Mouse (Mus musculus) gastrocnemius, adult 8-10 months (tissue): Measurements from ENCODE around the gene Kirrel3. TPM values are rescaled to one million over a fixed set of nuclear protein-coding genes. Genes with fewer than 3 reads are reported as not detected.

Experiments used
- DNase-seq, 2 experiments: peaks; one replicate each; pipeline ENCODE4 v3.0.0; 2022; ENCODE audit warnings: low spot score in 2 of 2
- total RNA-seq, 4 experiments: library from RNA; stranded (reverse); gene quantifications; 2 replicates each; pipeline ENCODE4 v1.2.4; 2022

Gene Kirrel3
- under 1 TPM; 0.39 to 0.74 (median 0.52) TPM for total RNA-seq

DNA sequence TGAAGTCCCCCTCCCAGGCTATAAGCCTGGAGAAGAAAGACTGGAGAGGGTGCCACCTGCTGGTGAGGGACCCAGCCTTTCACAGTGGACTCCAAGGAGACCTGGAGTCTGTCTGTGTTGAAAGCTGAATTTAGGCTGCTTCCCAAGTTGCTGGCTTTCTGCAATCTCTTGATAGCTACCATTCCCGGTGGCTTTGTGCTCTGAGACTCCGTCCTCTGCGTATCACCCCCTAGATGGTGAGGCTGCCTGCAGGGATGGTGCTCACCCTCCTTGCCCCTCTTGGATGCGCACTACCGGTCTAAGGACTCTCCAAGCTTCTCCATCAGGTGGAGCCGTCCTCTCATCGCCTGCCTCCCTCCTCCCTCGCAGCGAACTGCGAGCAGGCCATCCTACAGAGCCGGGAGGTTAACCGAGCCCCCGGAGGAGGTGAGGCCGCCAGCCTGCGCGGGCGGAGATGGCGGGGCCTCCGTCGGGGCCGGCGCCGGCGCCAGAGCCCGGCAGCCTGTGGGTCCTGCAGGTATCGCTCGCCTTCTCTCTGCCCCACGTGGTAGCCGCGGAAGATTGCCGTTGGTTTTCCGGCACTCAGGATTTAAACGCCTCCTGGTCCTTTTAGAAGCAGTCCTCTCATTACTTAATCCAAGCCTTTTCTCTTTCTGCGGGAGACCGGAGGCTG is at the start of gene Kirrel3:
Gene Kirrel3, plus strand, starts transcription at position 136 of the 673 bp plus-strand sequence.
- DNase-seq = no peak

DNA sequence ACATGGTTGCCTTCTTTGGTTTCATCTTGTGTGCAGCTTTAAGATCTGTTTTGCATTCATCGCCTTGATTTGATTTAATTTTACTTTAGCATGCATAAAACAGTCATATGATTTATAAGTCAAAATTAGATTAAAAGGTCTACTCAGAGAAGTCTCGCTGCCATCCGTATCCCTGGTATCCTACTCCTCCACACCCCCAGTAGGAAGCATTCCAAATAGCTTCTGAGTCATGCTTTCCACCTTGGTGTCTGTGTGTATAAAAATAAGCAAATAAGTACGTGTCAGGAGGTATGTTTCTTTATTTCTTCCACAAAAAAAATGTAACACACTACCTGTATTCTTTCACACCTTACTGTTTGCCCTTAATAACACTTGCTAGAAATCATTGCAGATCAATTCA is 45.0 kb upstream of the Kirrel3 start:
- DNase-seq = no peak

DNA sequence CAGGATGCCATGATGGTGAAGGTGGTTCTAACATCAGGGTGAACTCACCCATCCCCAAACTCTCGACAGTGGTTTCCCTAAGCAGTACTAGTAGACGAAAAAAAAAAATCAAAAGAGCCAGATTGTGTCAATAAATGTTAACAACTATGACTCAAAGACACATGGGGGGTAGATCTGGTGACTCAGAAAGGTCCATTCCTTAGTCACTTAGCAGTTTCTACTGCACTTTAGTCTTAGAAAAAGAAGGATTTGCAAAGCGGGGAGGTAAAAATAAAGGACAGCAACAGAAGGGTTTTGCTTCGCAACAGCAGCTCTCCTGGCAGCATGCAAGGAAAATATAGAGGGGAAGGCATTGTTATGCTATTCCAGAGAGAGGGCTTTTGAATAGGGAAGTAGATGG is 41.7 kb upstream of the Kirrel3 start:
- no peak for DNase-seq

DNA sequence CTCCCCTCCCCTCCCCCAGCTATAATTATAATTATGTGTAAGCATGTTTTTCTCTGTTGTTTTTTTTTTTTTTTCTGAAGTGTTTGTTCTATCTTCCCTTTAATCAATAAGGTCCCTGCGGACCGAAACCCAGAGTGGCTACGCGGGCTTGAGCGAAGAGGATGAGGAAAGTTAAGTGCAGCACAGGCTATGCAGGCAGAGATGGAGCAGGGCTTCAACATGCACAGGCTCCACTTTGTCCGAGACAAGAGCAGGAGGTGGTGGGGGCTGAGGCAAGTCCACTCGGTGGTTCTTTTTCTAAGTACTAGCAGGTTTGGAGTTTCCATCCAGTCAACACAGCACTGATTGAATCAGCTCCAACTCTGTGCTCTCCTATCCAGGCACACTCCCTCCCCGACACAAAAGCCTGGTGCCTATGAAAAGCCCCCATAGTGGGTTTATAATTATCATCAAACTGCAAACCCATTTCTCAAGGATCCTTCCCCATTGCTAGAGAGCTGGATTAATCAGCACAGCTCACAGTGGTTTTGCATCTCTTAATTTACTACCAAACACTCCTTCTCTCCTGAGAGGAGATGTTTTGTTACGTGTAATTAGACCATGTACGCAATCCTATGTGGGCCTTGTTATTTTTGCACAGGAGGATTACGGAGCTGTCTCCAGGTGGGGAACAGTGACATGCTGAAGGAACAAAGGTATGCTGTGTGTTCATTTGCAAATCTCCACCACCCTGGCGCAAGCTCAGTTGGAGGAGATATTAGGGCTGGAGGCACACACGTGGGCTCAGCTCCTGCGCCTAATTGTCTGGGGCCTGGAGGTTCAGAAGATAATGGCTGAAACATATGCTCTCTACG is 39.0 kb upstream of the Kirrel3 start:
- no peak for DNase-seq

DNA sequence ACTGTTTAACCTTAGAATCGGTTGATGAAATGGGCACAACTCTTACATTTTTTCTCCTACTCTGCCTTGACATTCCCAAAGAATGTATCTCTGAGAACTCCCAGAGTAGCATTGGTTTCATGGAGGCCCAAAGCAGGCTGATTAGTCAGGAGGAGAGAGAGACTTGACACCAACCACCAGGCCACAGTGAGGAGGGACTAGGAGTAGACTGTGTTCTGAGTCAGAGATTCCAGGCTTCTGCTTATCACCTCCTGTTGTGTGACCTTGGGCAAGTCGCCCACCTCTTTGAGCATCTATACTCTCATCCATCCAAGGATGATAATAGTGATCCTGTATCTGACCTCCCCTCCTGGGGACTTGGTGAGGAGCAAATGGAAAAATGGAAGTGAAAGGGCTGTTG is 38.0 kb upstream of the Kirrel3 start:
- no peak for DNase-seq

DNA sequence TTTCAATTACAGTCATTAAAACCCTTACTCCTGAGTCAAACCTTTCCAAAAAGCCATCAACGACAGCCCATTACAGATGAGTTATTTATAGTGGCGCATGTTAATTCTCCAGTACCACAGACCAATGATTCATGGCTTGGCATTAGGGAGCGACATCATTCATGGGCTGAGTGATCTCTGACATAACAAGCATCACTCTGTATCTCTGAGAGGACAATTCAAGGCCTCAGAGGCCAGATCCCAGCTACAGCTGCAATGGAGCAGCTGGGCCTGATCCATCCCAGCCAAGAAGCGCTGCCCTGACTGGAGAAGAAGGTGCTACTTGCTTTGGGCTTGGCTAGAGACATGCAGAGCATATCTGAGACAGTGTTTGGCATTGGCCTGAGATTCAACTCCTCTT is 37.2 kb upstream of the Kirrel3 start:
- no peak for DNase-seq

DNA sequence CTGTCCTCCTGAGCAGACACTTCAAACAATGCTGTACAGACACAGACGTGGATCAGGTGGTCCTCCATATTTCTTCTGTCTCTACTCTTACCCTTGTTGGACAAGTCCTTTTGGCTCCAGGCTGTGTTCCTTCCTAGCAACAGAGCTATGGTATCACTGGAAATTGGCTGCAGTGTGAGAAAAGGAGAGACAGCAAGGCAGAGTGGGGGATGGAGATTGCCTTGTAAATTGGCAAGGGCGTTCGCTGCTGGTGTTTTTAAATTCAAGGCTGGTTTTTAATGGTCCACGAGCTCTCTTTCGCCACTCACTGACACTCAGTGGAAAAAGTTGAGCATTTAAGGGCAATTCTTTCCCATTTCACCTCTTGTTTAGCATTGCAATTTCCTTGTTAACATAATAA is 27.5 kb upstream of the Kirrel3 start:
- no peak for DNase-seq

DNA sequence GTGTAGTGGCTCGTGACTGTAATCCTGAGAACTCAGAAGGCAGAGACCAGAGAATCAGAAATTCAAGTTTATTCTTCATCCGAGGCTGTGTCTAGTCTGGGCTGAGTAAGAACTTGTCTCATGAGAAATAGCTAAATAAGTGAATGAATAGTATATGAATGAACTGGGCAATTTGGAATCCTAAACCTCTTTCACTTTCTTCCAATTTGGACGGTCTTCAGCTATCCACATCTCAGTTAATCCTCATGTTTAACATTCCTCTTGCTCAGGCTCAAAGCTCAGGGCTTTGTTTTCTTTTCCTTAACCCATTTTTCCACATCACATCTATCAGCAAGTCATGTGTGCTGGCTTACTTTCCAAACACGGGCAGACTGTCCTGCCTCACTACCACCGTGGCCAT is 25.7 kb upstream of the Kirrel3 start:
- no peak for DNase-seq

DNA sequence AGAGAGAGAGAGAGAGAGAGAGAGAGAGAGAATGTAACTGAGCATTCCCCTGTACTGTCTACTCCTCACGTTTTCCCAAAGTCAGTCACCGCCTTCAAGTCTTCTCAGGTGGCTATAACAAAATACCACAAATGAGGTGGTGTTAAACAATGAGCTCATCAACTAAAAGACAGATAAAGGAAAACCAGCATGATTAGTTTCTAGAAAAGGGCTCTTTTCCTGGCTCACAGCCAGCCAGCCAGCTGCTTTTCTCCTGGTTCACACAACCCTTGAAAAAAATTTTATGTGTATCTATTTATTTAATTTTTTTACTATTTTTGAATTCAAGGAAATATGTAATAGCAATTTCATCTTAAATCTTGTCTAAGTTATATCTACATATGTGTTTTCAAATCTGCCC is 22.0 kb upstream of the Kirrel3 start:
- no peak for DNase-seq

DNA sequence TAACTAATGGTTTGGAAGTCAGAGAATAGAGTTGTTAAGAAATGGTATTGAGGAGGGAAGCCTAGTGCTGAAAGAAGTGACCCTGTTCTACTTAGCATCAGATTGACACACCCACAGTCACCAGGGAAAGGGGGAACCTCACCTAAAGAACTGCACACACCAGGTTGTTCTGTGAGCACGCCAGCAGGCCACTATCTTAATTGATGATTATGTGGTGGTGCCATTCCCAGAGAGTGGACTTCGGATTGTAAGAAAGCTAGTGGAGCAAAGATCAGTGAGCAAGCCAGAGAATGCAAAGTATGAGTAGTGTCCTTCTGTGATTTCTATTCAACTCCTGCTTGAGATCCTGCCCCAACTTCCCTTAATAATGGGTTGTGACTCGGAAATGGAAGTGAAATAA is 19.6 kb upstream of the Kirrel3 start:
- DNase-seq = no peak

DNA sequence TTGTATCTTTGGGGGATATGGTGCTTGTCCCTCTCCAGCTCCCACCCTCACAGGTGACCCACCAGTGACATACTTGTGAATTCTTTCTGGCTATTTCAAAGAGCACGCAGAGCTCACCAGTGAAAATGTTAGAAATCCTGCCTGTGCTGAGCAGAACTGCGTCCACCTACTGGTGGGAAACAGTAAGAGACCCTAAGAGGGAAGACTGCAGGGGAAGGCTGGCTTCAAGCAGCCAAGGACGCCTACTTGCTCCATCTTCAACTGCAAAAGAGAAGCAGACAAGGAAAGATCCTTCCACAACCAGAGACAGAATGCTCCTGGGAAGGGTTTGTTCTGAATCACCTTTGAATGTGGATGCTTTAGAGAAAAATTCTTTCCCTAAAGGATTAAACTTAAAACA is 16.5 kb upstream of the Kirrel3 start:
- no peak for DNase-seq

DNA sequence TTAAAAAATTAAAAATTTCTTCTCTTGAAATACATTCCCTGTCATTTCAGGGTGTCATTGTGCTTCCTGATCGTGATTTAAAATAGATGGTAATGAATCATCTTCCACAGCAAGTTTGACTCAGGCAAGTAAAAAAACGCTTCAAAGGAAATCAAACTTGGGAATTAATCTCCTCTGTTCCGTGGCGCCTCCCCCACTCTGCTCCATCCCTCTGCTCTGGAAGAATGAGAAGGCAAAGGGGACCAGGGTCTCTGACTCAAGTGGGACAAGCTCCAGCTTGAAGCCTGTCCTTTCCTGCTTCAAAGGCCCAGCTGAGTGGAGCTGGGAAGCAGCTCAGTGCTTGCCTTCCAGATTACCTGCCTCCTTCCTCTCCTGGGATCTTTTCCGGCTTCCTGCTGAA is 9.5 kb upstream of the Kirrel3 start:
- DNase-seq = no peak

DNA sequence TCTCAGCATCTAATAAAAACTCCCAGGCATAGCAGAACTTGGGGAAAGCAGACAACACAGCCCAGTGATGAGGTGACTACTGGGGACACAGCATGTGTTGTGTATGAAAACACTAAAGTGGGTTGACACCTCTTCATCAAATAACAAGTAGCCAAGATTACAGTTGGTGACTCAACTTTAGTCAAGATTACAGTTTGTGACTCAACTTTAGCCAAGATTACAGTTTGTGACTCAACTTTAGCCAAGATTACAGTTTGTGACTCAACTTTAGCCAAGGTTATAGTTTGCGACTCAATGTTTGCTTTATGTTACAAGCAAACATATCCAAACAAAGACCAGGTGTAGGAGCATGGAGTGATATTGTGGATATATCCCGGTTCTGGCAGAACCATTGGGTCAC is 7.2 kb upstream of the Kirrel3 start:
- DNase-seq = no peak

DNA sequence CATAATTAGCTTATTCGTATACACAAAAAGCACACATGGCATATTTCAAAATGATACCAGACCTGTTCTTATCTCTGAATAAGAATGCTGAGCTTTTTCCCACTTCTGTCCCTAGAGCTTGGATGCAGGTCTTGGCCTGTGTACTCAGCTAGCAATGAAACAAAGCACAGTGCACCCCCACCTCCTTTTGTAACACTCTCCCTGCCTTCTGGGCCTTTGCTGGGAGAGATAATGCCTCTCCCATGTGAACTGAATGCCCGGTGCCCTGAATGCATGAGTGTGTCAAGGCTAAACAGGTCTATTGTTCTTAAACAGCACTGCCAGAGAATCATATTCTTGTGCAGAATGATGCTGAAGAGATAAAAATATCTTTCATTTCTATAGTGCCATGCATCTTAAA is 2.5 kb upstream of the Kirrel3 start:
- no peak for DNase-seq

DNA sequence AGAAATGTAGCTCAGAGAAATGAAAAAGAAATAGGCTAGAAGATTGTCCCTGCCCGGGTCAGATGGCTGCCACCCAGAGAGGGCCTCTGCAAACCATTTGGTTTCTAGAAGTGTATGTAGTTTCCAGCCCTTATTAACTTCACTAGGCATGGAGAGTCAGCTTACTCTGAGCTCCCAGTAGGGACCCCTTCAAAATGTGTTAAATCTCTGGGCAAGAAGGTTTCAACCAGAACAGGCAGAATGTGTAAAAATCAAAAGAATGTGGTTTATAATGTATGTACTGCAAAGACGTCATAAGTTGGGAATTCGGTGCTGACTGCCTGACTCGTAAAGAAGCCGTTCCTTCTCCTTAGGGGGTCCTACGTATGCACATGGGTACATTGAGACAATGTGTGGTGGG is 1.0 kb upstream of the Kirrel3 start:
- no peak for DNase-seq

DNA sequence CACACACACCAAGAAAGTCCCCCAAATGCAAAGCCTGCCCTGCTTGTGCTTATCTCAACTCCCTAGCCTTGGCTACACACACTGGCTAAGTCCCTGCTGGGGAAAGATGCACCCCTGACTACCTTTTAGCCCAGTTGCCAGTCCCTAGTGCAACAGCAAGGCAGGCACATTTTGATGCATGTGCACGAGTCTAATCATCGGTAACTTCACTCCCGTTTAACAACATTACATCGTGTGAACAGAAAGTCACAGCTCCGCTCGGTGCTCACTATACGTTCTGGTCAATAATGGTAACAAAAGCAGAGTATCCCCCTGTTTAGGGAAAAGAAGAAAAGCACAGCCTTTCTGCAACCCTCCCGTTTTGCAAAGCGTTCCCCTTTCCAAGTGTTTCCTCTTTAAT is 2.6 kb downstream of the Kirrel3 start:
- DNase-seq = no peak

DNA sequence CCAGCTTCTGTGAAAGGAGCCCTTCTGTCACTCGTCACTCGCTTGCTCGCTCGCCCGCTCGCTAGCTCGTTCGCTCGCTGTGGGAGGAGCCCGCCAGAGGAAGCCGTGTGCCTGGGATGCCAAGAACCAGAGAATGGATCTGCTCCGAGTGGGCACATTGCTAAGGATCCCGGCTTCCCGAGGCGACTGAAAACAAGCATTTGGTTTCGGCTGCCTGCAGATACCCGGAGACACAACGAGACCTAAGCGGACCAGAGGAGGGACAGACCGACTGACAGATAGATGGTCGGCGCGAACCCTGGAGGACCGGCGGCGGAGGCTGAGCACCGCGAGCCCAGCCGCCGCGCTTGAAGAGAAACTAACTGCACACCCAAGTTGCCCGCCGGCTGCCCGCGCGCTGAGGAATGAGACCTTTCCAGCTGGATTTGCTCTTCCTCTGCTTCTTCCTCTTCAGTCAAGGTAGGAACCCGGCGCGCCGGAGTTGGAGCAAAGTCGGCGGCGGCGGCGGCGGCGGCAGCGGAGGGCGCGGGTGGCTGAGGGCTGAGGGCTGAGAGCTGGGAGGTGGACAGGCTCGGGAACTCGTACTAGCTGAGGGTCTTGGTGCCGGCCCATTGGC is 3.1 kb downstream of the Kirrel3 start:
- DNase-seq = peak in 1 of 2 experiments; percentile 3

DNA sequence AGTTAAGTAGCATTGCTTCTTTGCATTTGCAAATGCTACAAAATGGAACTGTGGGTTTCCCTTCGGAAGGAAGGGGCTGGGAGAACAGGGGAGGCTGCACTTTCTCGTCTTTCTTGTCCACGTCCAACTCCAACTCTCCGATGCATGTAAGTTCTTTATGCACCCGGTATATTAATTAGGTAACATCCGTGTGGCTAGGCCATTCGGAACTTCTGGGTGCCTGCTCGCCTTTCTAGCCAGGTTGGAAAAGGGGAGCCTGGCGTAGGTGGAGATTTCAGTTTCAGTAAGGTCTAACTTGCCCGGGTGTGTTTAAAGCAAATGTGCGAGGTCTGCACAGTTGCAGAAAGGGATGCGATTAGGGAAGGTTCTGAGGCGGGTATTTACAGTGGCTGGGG is 3.6 kb downstream of the Kirrel3 start:
- no peak for DNase-seq

DNA sequence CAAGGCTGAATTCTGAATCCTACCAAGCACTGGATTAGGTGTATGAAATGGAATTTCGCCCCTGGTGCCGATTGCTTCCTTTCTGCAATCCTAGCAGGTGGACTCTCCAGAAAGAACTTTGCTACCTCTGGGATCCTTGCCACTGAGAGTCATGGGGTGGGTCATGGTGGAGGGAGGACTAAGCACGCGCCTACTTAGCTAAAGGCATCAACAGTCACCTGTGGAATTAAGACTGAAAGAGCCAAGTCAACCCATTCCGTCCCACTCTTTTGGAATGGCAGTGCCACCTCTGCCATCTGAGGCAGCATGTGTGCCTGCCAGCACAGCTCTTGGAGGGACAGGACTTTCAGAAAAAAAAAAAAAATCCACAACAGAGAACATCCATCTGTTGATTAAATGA is 4.1 kb downstream of the Kirrel3 start:
- DNase-seq = no peak

DNA sequence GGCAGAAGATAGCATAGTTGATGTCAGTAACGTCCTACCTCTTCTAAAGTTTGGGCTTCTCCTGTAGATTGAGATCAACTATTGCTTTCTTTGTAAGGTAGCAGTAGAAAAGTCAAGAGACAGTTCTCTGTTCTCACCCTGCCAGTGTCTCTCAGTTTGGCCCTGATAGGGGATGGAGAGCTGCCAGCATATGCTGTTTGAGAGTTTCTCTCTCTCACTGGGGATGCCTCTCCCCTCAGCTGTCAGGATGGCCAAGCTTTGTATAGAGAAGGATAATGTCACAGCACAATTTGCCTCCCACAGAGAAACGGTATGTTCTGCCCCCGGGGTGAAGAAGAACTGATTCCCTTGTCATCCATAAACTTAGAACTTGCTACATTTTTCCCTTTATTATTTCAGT is 6.4 kb downstream of the Kirrel3 start:
- no peak for DNase-seq

DNA sequence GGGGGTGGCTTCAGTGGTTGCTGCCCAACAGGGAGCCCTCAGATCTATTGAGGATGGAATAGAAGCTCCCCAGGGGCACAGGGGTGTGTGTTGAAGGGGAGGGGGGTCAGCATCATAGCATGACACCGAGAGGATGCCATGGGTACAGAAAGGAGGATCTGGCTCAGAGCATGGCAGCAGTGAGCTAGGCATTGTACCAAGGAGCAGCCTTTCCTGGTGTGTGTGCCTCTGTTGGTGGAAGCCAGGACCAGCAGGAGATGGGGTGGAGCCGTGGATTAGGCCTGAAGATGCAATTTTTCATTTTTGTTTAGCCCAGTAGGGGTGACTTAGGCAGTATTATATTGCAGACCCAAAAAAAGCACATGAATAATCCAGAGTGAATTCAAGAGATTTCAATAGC is 7.9 kb downstream of the Kirrel3 start:
- DNase-seq = no peak

DNA sequence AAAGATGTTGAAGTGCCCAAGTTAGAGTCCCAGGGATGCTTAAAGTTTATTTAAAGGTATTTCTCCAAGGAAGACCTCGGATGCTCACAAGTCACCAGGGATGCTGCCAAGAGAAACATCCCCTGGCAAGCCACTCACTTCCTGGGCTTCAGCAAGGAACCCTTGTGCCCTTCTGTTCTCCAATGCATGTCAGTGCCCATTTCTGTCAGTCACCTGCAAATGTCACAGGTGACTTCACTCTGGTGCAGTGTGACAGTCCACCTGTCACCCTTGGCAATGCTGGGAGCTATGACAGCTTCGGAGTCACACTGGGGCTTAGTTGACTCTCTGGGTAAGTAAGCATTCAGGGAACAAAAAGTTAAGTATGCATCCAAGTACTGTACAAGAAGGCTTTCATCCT is 12.4 kb downstream of the Kirrel3 start:
- DNase-seq = no peak

DNA sequence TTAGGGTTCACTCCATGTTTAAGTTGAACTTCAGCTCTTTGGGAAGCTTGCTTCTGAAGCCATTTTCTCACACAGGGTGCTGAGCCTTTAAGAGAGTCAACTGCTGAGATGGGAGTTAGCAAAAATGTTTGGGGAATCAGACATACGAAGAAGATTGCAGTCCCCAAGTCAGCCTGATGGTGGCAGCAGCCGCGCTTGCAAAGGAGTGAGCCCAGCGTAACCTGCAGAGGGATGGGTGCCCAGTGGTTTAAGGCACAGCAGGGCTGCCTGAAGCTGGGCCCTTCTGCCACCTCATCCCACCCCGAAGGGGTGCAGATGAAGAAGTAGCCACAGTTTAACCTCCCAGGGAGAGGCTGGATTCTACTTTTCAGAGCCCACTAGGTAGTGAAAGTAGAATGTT is 13.0 kb downstream of the Kirrel3 start:
- DNase-seq = peak; percentile 43 to 49
